Mouse (Mus musculus) erythroblast, embryonic 14.5 days (primary cell): Measurements from ENCODE around the gene Il17rd.

ENCODE experiments used
- GATA1 ChIP-seq: IDR thresholded peaks from 2 replicates; pipeline ENCODE4 v1.6.1; 2012; ENCODE audit warnings: low read length, inconsistent platforms, mixed read lengths
- TAL1 ChIP-seq: IDR thresholded peaks from 3 replicates; pipeline ENCODE4 v1.6.1; 2012; ENCODE audit warnings: low read length, inconsistent platforms, mixed read lengths

GRCm38 (mm10) chr14:27114362-27115274 is 75.9 kb downstream of the Il17rd start, which contains the start of gene Arhgef3:
- TF ChIP-seq GATA1, result no peak
- TF ChIP-seq TAL1, result no peak
